Mouse (Mus musculus) brain, embryonic 14.5 days (tissue): ENCODE data around the gene Gtf2a2.

Experiments used
- CTCF ChIP-seq: fragments of 200-500 bp; IDR thresholded peaks from 2 replicates; pipeline ENCODE4 v1.5.1; 2012; ENCODE audit warnings: inconsistent platforms, mild to moderate bottlenecking, moderate library complexity, borderline replicate concordance; ENCODE audit not compliant: insufficient read depth, insufficient read length; ENCODE audit errors: extremely low read depth
- POLR2A ChIP-seq: fragments of 200-500 bp; IDR thresholded peaks from 2 replicates; pipeline ENCODE4 v1.6.1; 2012; ENCODE audit warnings: mild to moderate bottlenecking, inconsistent platforms, borderline replicate concordance; ENCODE audit not compliant: poor library complexity, insufficient read depth, insufficient read length, severe bottlenecking; ENCODE audit errors: extremely low read depth

DNA sequence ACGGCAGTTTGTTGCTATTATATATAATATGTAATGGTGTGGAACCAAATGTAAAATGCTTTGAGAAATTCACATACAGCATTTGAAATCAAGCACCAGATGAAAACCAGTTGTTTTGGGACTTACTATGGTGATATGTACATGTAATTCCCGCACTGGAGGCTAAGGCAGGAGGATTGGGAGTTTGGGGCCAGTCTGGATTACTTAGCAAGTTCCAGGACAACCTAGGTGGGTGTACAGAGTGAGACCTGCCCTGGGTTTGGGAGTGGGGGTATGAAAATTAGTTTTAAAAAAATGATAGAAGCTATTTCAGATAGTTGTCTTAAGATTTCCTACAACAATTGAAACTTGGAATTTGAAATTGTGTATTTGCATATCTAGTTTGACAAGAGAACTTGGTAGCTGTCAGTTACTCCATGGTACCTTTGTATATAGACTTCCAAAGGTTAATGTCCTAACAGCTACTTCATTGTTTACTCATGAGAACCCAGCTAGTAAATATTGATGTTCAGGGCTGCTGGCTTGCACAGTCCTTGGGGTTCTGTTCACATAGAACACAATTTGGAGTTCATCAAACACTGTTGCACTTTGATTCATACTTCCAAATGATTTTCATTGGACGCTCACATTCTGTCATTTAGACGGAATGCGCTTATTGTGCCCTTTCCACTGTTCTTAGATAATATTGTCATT lies 1.4 kb upstream of the Gtf2a2 start:
- TF ChIP-seq CTCF (no peak), POLR2A (no peak)
